Mouse (Mus musculus) granulocyte monocyte progenitor cell, adult 5-6 weeks (primary cell): Measurements from ENCODE around the gene G6pc. TPM values are rescaled to one million over a fixed set of nuclear protein-coding genes. Genes with fewer than 3 reads are reported as not detected.
"Not testable (repeated sequence)": the region's sequence is repeated elsewhere in the genome, so short reads cannot be mapped to it uniquely, and the experiment has no call there.

Source experiments
- ATAC-seq: replicated peaks from 2 replicates; pipeline ENCODE4 v1.8.0; 2016; ENCODE audit warnings: mild to moderate bottlenecking, moderate TSS enrichment, inconsistent platforms; ENCODE audit not compliant: poor library complexity, severe bottlenecking
- total RNA-seq, 2 experiments: library from RNA; stranded (forward) in 1 of 2; stranded (reverse) in 1 of 2; fragments of 200-712, 200-1000 nt in 1 of 2; fragments of >200 nt in 1 of 2; fragmentation: Nextera tagmentation in 1 of 2; gene quantifications; 2 replicates each; pipeline ENCODE4 v1.2.3; 2014 to 2017

G6pc gene
- total RNA-seq, 2 experiments from 2014 or later = not detected

- no peak for ATAC-seq
These were observed 12.8 kb upstream of the G6pc start for GRCm38 (mm10) chr11:101354438-101355010.

- ATAC-seq = no peak
These were observed 11.4 kb upstream of the G6pc start for GRCm38 (mm10) chr11:101355916-101356315.

GRCm38 (mm10) chr11:101357505-101358182 is 9.7 kb upstream of the G6pc start:
- ATAC-seq = no peak

- no peak for ATAC-seq
These were observed 7.6 kb upstream of the G6pc start for GRCm38 (mm10) chr11:101359776-101360175.

GRCm38 (mm10) chr11:101360651-101361113 is 6.7 kb upstream of the G6pc start:
- no peak for ATAC-seq

GRCm38 (mm10) chr11:101364531-101364931 is 2.8 kb upstream of the G6pc start:
- no peak for ATAC-seq

- ATAC-seq = no peak
These were observed 2.8 kb downstream of the G6pc start for GRCm38 (mm10) chr11:101370141-101370540.

GRCm38 (mm10) chr11:101374421-101374938 is 7.1 kb downstream of the G6pc start:
- no peak for ATAC-seq

GRCm38 (mm10) chr11:101378196-101378595 is 10.8 kb downstream of the G6pc start:
- not testable (repeated sequence) for ATAC-seq

- no peak for ATAC-seq
These were observed 11.6 kb downstream of the G6pc start for GRCm38 (mm10) chr11:101378926-101379325.

GRCm38 (mm10) chr11:101381817-101382216 is 14.5 kb downstream of the G6pc start:
- ATAC-seq = no peak

GRCm38 (mm10) chr11:101395110-101395509 is 27.7 kb downstream of the G6pc start:
- peak; percentile 44; the same call in 1 of the 2 replicates for ATAC-seq

GRCm38 (mm10) chr11:101415306-101415705 is 47.9 kb downstream of the G6pc start:
- ATAC-seq = no peak

- ATAC-seq = peak; percentile 44; the same call in 1 of the 2 replicates
These were observed 49.2 kb downstream of the G6pc start for GRCm38 (mm10) chr11:101416433-101417100.

- peak; percentile 87 for ATAC-seq
These were observed 49.9 kb downstream of the G6pc start, which contains the start of gene Aarsd1 for GRCm38 (mm10) chr11:101417101-101417855. Gene Aarsd1, minus strand, starts transcription at chr11:101417615.

GRCm38 (mm10) chr11:101418991-101419390 is 51.6 kb downstream of the G6pc start:
- ATAC-seq = no peak

- no peak for ATAC-seq
These were observed 52.2 kb downstream of the G6pc start for GRCm38 (mm10) chr11:101419610-101420009.

- no peak for ATAC-seq
These were observed 52.8 kb downstream of the G6pc start for GRCm38 (mm10) chr11:101420148-101420547.

GRCm38 (mm10) chr11:101424105-101424851 is 56.9 kb downstream of the G6pc start, which contains the start of gene Gm27029:
Gene Gm27029, minus strand, starts transcription at chr11:101424796.
- peak; percentile 31 for ATAC-seq
